Mouse (Mus musculus) urinary bladder, adult 2 months (tissue): Measurements from ENCODE around the gene Usp27x. TPM values are rescaled to one million over a fixed set of nuclear protein-coding genes. Genes with fewer than 3 reads are reported as not detected.

Experiments
- DNase-seq: peaks from one replicate; pipeline ENCODE4 v3.0.0; 2022; ENCODE audit warnings: low spot score
- polyA plus RNA-seq: library from polyadenylated mRNA; depleted of rRNA; stranded (reverse); fragments of >200 nt; gene quantifications from 2 replicates; pipeline ENCODE4 v1.2.3, GENCODE M21; 2012; rRNA removed

Usp27x gene
- polyA plus RNA-seq: 5.1 and 6.2 TPM in 2 replicates

- DNase-seq: peak; percentile 63
These were observed at the start of gene Usp27x for GRCm38 (mm10) chrX:7375716-7376480. TSS of gene Usp27x (minus strand) at chrX:7375830.

GRCm38 (mm10) chrX:7422691-7423111, 47.1 kb upstream of the Usp27x start:
- peak; percentile 30 for DNase-seq

- no peak for DNase-seq
These were observed 46.5 kb upstream of the Usp27x start for GRCm38 (mm10) chrX:7422166-7422565.

GRCm38 (mm10) chrX:7421016-7421415, 45.4 kb upstream of the Usp27x start:
- DNase-seq: no peak

- no peak for DNase-seq
These were observed 40.7 kb upstream of the Usp27x start for GRCm38 (mm10) chrX:7416178-7416871.

GRCm38 (mm10) chrX:7415308-7415707, 39.7 kb upstream of the Usp27x start:
- DNase-seq: no peak

- no peak for DNase-seq
These were observed 36.8 kb upstream of the Usp27x start for GRCm38 (mm10) chrX:7412239-7413033.

GRCm38 (mm10) chrX:7376586-7376985, 956 bp upstream of the Usp27x start:
- DNase-seq: no peak

GRCm38 (mm10) chrX:7375322-7375715, 311 bp downstream of the Usp27x start:
- no peak for DNase-seq

GRCm38 (mm10) chrX:7325455-7325854, 50.2 kb downstream of the Usp27x start:
- DNase-seq: no peak

GRCm38 (mm10) chrX:7322288-7322687, 53.3 kb downstream of the Usp27x start:
- DNase-seq: no peak

Other genes with a start within 250 kb of the Usp27x start
- 8.1 and 9.0 TPM in 2 replicates for gene Clcn5, start 56.5 kb downstream of the Usp27x start, polyA plus RNA-seq
- 0.08 and 0.21 TPM in 2 replicates for gene Foxp3, start 197.8 kb upstream of the Usp27x start, polyA plus RNA-seq
- gene Ppp1r3f, start 198.5 kb upstream of the Usp27x start, polyA plus RNA-seq: 3.5 and 3.7 TPM in 2 replicates
- gene Ccdc22, start 229.7 kb upstream of the Usp27x start, polyA plus RNA-seq: 12.0 and 12.5 TPM in 2 replicates
- 0.01 TPM in 2 replicates for gene Cacna1f, start 231.3 kb upstream of the Usp27x start, polyA plus RNA-seq